Mouse (Mus musculus): Measurements from ENCODE around the gene Tspan5. TPM values are rescaled to one million over a fixed set of nuclear protein-coding genes. Genes with fewer than 3 reads are reported as not detected.

The Tspan5 gene
- polyA plus RNA-seq, 1 experiment from 2014 or later, result 21.9 TPM

DNA sequence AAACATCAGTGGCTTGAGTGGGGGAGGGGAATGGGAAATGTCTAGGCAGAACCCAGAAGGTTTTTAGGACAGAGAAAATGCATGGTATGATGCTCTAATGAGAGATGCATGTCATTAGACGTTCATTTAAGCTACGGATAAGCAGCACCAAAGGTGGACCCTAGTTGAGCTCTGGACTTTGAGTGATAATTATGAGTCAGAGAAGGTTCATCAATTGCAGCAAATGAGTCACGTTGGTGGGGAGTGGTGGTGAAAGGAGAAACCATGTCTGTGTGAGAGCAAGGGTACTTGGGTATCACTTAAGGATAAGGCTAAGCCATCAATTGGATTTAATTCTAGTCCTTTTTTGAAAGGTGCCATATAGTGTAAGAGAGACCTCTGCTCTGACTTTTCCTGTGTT lies 1.7 kb upstream of the Tspan5 start:
- DNase-seq (ENCODE audit: low spot score), result no peak
- no peak for ATAC-seq (ENCODE audit: low FRiP score, low TSS enrichment)
- no peak overlapping the region for H3K4me2 ChIP-seq (replicated peaks; ENCODE audit: low read depth)
- H3K27ac ChIP-seq (replicated peaks), result no peak overlapping the region
- TF ChIP-seq CTCF (IDR thresholded peaks at IDR 0.05; ENCODE audit: low read depth) (no peak), EP300 (optimal IDR thresholded peaks at IDR 0.05) (no peak)
- no peak overlapping the region for H3K9ac ChIP-seq (ENCODE audit: low read length)
- 73% methylated on average over 3 of the region's 3 CpGs for WGBS
- H3K4me1 ChIP-seq (replicated peaks; ENCODE audit: control insufficient read depth, insufficient read depth), result 0 out of 2 replicates have a peak, but pooled peaks cover 3% of the 10 kb centered on the region
- H3K4me3 ChIP-seq (ENCODE audit: low read depth, low read length), result no peak overlapping the region
- H3K27me3 ChIP-seq (ENCODE audit: control insufficient read depth, insufficient read depth, low read length), result no peaks in the 10 kb centered on the region
- no peaks in the 10 kb centered on the region for H3K9me3 ChIP-seq (ENCODE audit: control insufficient read depth, low read length)
- no peaks in the 10 kb centered on the region for H3K36me3 ChIP-seq (ENCODE audit: control insufficient read depth, insufficient read depth, low read length)

DNA sequence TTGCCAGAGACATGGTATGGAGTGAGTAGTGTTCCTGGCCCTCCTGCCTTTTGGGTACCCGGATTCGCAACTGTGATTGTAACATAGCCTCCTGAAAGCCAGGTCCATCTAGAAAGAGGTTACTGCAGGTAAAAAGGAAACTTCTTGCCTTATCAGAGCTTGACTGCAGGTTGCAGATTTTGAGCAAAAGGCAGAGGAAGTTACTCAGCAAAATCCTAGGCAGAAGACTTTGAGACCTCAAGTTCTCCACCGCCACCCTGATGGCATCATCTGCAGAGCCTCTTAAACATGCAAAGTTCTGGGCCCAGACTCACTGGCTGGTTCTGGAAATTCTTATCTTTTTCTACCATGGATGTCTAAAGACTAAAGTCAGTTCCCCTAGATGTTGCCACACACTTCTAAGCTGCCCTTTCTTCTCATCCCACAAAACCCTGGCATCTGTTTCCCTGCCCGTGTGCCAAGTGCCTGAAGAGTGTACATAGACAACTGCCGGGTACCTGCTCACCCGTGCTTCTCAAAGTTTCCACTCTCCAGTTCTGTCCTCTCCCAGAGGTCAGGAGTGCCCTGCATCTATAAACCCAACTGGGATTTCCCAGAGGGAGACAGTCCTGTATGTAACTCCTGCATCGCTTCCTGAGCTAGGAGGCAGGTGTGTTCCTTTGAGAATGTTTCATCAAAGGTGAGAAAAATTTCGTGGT lies 1.0 kb upstream of the Tspan5 start:
- Histone ChIP-seq H3K36me3 (ENCODE audit: control insufficient read depth, insufficient read depth, low read length) (no peaks in the 10 kb centered on the region), H3K9ac (ENCODE audit: low read length) (no peak overlapping the region), H3K4me3 (ENCODE audit: low read depth, low read length) (no peak overlapping the region; the same call in 1 of the 2 replicates), H3K27ac (replicated peaks) (no peak overlapping the region), H3K4me1 (replicated peaks; ENCODE audit: control insufficient read depth, insufficient read depth) (0 out of 2 replicates have a peak, but pooled peaks cover 3% of the 10 kb centered on the region), H3K27me3 (ENCODE audit: control insufficient read depth, insufficient read depth, low read length) (no peaks in the 10 kb centered on the region), H3K9me3 (ENCODE audit: control insufficient read depth, low read length) (no peaks in the 10 kb centered on the region), H3K4me2 (replicated peaks; ENCODE audit: low read depth) (peak overlapping the region; percentile 93)
- DNase-seq (ENCODE audit: low spot score) (no peak), ATAC-seq (ENCODE audit: low FRiP score, low TSS enrichment) (no peak)
- 67% methylated on average over 8 of the region's 8 CpGs for WGBS
- TF ChIP-seq CTCF (IDR thresholded peaks at IDR 0.05; ENCODE audit: low read depth) (no peak), EP300 (optimal IDR thresholded peaks at IDR 0.05) (no peak)

GRCm38 (mm10) chr3:138742566-138742930 lies 553 bp downstream of the Tspan5 start:
- H3K4me2 ChIP-seq (replicated peaks; ENCODE audit: low read depth), result peak overlapping the region; percentile 93
- H3K9me3 ChIP-seq (ENCODE audit: control insufficient read depth, low read length), result no peaks in the 10 kb centered on the region
- no peaks in the 10 kb centered on the region for H3K36me3 ChIP-seq (ENCODE audit: control insufficient read depth, insufficient read depth, low read length)
- H3K27me3 ChIP-seq (ENCODE audit: control insufficient read depth, insufficient read depth, low read length), result no peaks in the 10 kb centered on the region
- ATAC-seq (ENCODE audit: low FRiP score, low TSS enrichment), result peak; percentile 3
- peak overlapping the region; percentile 82 for H3K4me3 ChIP-seq (ENCODE audit: low read depth, low read length)
- DNase-seq (ENCODE audit: low spot score), result peak; percentile 33
- H3K9ac ChIP-seq (ENCODE audit: low read length), result peak overlapping the region; percentile 69
- 0 out of 2 replicates have a peak, but pooled peaks cover 3% of the 10 kb centered on the region for H3K4me1 ChIP-seq (replicated peaks; ENCODE audit: control insufficient read depth, insufficient read depth)
- 1% methylated on average over 22 of the region's 23 CpGs for WGBS
- TF ChIP-seq EP300 (optimal IDR thresholded peaks at IDR 0.05) (no peak), CTCF (IDR thresholded peaks at IDR 0.05; ENCODE audit: low read depth) (no peak)
- H3K27ac ChIP-seq (replicated peaks), result peak overlapping the region; percentile 75

GRCm38 (mm10) chr3:138743061-138743671 lies 1.2 kb downstream of the Tspan5 start:
- Histone ChIP-seq H3K36me3 (ENCODE audit: control insufficient read depth, insufficient read depth, low read length) (no peaks in the 10 kb centered on the region), H3K27me3 (ENCODE audit: control insufficient read depth, insufficient read depth, low read length) (no peaks in the 10 kb centered on the region), H3K4me1 (replicated peaks; ENCODE audit: control insufficient read depth, insufficient read depth) (0 out of 2 replicates have a peak, but pooled peaks cover 3% of the 10 kb centered on the region), H3K9ac (ENCODE audit: low read length) (peak overlapping the region; percentile 69), H3K9me3 (ENCODE audit: control insufficient read depth, low read length) (no peaks in the 10 kb centered on the region), H3K4me2 (replicated peaks; ENCODE audit: low read depth) (peak overlapping the region; percentile 93), H3K27ac (replicated peaks) (peak overlapping the region; percentile 75), H3K4me3 (ENCODE audit: low read depth, low read length) (peak overlapping the region; percentile 82)
- DNase-seq (ENCODE audit: low spot score) (peak; percentile 54), ATAC-seq (ENCODE audit: low FRiP score, low TSS enrichment) (peak; percentile 68)
- TF ChIP-seq EP300 (optimal IDR thresholded peaks at IDR 0.05), result no peak
- no peak for TF ChIP-seq CTCF (IDR thresholded peaks at IDR 0.05; ENCODE audit: low read depth)
- WGBS, result under 1% methylated on average over 33 of the region's 33 CpGs

DNA sequence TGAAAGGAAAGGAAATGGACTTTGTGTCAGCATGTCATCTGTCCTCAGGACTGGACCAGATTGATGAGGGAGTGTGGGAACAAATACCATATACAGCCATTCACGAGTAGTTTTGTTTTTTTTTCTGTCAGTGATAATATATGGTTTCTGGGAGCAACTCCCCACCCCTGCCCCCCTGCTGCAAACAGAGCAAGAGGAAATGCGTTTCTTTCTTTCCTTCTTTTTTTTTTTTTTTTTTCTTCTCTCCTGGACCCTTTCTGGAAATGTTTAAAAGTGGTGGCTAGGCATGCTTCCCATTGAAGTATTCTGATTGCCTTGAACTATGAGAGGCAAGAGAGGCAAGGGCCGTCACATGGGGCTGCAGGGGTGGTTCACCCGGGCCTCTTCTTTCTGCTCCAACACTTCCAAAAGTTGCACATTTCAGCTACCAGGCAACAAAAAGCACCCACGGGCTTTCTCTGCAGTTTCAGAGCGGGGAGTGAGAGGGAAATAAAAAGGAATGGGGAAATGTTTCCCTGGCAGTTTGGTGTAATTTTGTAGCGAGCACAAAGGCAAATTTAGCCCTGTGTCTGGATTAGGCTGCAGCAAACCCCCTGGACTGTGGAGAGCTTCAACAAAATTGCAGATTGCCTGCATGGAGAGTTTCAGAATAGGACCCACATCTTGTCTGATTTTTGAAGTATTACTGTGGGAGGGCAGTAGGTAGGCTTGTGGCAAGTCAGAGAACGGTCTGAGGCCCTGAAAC lies 2.2 kb downstream of the Tspan5 start:
- no peaks in the 10 kb centered on the region for H3K36me3 ChIP-seq (ENCODE audit: control insufficient read depth, insufficient read depth, low read length)
- 43% methylated on average over 8 of the region's 8 CpGs for WGBS
- no peak for TF ChIP-seq CTCF (IDR thresholded peaks at IDR 0.05; ENCODE audit: low read depth)
- H3K9ac ChIP-seq (ENCODE audit: low read length), result peak overlapping the region; percentile 18; the same call in 1 of the 2 replicates
- no peaks in the 10 kb centered on the region for H3K9me3 ChIP-seq (ENCODE audit: control insufficient read depth, low read length)
- no peaks in the 10 kb centered on the region for H3K27me3 ChIP-seq (ENCODE audit: control insufficient read depth, insufficient read depth, low read length)
- peak overlapping the region; percentile 93 for H3K4me2 ChIP-seq (replicated peaks; ENCODE audit: low read depth)
- ATAC-seq (ENCODE audit: low FRiP score, low TSS enrichment) (no peak), DNase-seq (ENCODE audit: low spot score) (no peak)
- H3K27ac ChIP-seq (replicated peaks), result no peak overlapping the region
- 0 out of 2 replicates have a peak, but pooled peaks cover 3% of the 10 kb centered on the region for H3K4me1 ChIP-seq (replicated peaks; ENCODE audit: control insufficient read depth, insufficient read depth)
- peak overlapping the region; percentile 82 for H3K4me3 ChIP-seq (ENCODE audit: low read depth, low read length)
